Comparison of ENCODE assay signal across 19 mouse cellular contexts in genomic region chr12:72304347-72304688, GRCm38 (mm10).
A peak's percentile ranks its signal among the peaks of the same experiment; 100 is the strongest.
DNase-seq lines count a peak whose midpoint lies in the region; ATAC-seq and TF ChIP-seq lines count a peak whose summit lies in the region.
"Had no signal": no experiment of that assay in that cellular context is flagged by ENCODE, and none has a peak within 500 bp of the region (broad histone marks: within the 10 kb centered on the region; RNA-seq: fewer than 3 reads in every experiment).

No protein-coding gene starts in this region.

- H3K36me3 ChIP-seq in hindbrain, embryonic 10.5 days = peaks cover 14% of the 10 kb centered on the region
- H3K36me3 ChIP-seq in hindbrain, postnatal 0 days (ENCODE audit: insufficient read depth, low read length) = peaks cover 6% of the 10 kb centered on the region; the same call in 1 of the 2 replicates
- peaks cover 5% of the 10 kb centered on the region; the same call in 1 of the 2 replicates for H3K36me3 ChIP-seq in neural tube, embryonic 12.5 days
- H3K36me3 ChIP-seq in embryonic facial prominence, embryonic 10.5 days (replicated peaks) = no peaks in the 10 kb centered on the region
- peaks cover 4% of the 10 kb centered on the region; the same call in 1 of the 2 replicates for H3K36me3 ChIP-seq in hindbrain, embryonic 12.5 days
- H3K36me3 ChIP-seq: embryonic facial prominence, embryonic 12.5 days; heart, embryonic 10.5 days; intestine, embryonic 15.5 days had no signal

- no peaks in the 10 kb centered on the region for H3K9me3 ChIP-seq in hindbrain, embryonic 10.5 days
- H3K9me3 ChIP-seq in hindbrain, postnatal 0 days (ENCODE audit: low read length) = no peaks in the 10 kb centered on the region
- H3K9me3 ChIP-seq in neural tube, embryonic 12.5 days = no peaks in the 10 kb centered on the region
- no peaks in the 10 kb centered on the region for H3K9me3 ChIP-seq in embryonic facial prominence, embryonic 10.5 days
- no peaks in the 10 kb centered on the region for H3K9me3 ChIP-seq in hindbrain, embryonic 12.5 days (replicated peaks)
- H3K9me3 ChIP-seq: embryonic facial prominence, embryonic 12.5 days; heart, embryonic 10.5 days; intestine, embryonic 15.5 days had no signal

- no peak for DNase-seq in hindbrain, embryonic 10.5 days (ENCODE audit: low spot score)
- DNase-seq in hindbrain, postnatal 0 days (ENCODE audit: low spot score) = no peak
- DNase-seq in neural tube, embryonic 10.5 days (ENCODE audit: extremely low spot score, low spot score) = no peak
- no peak for DNase-seq in embryonic facial prominence, embryonic 10.5 days (ENCODE audit: low spot score)
- DNase-seq in urinary bladder, postnatal 25 days (ENCODE audit: low spot score) = no peak
- no peak for DNase-seq in frontal cortex, postnatal 25 days (ENCODE audit: low spot score in 2 of 2)
- DNase-seq: adrenal gland, postnatal 25 days; heart, postnatal 4 days; kidney, postnatal 25 days; liver, postnatal 0 days; thymus, postnatal 36 days had no signal

- no peak overlapping the region for H3K4me2 ChIP-seq in hindbrain, postnatal 0 days (ENCODE audit: low read depth, low read length)
- peak overlapping the region; percentile 24; the same call in 1 of the 2 replicates for H3K4me2 ChIP-seq in neural tube, embryonic 12.5 days (replicated peaks)
- H3K4me2 ChIP-seq in hindbrain, embryonic 12.5 days (replicated peaks) = peak overlapping the region; percentile 9

- no peak overlapping the region for H3K9ac ChIP-seq in hindbrain, postnatal 0 days (replicated peaks; ENCODE audit: low read length)
- H3K9ac ChIP-seq in neural tube, embryonic 12.5 days = no peak overlapping the region
- no peak overlapping the region for H3K9ac ChIP-seq in hindbrain, embryonic 12.5 days
- H3K9ac ChIP-seq: embryonic facial prominence, embryonic 12.5 days; intestine, embryonic 15.5 days; liver, postnatal 0 days had no signal

- H3K4me3 ChIP-seq in hindbrain, embryonic 10.5 days = peak overlapping the region; percentile 24; the same call in 1 of the 2 replicates
- no peak overlapping the region for H3K4me3 ChIP-seq in hindbrain, postnatal 0 days (ENCODE audit: low read length)
- H3K4me3 ChIP-seq in neural tube, embryonic 12.5 days = no peak overlapping the region
- peak overlapping the region; percentile 26; the same call in 1 of the 2 replicates for H3K4me3 ChIP-seq in embryonic facial prominence, embryonic 10.5 days
- no peak overlapping the region for H3K4me3 ChIP-seq in hindbrain, embryonic 12.5 days
- H3K4me3 ChIP-seq: erythroblast, embryonic 14.5 days; intestine, embryonic 15.5 days had no signal

- WGBS in hindbrain, embryonic 10.5 days = 61% methylated on average over 5 of the region's 5 CpGs
- 29% methylated on average over 5 of the region's 5 CpGs for WGBS in hindbrain, postnatal 0 days
- 35% methylated on average over 5 of the region's 5 CpGs for WGBS in neural tube, embryonic 12.5 days
- WGBS in embryonic facial prominence, embryonic 10.5 days = 73% methylated on average over 5 of the region's 5 CpGs
- WGBS in hindbrain, embryonic 12.5 days = 35% methylated on average over 5 of the region's 5 CpGs

- peak overlapping the region; percentile 74 for H3K27ac ChIP-seq in hindbrain, embryonic 10.5 days
- no peak overlapping the region for H3K27ac ChIP-seq in hindbrain, postnatal 0 days
- H3K27ac ChIP-seq in neural tube, embryonic 12.5 days = no peak overlapping the region
- H3K27ac ChIP-seq in embryonic facial prominence, embryonic 10.5 days (replicated peaks) = no peak overlapping the region
- H3K27ac ChIP-seq in hindbrain, embryonic 12.5 days = peak overlapping the region; percentile 9; the same call in 1 of the 2 replicates
- H3K27ac ChIP-seq: embryonic facial prominence, embryonic 12.5 days; heart, embryonic 10.5 days; intestine, embryonic 15.5 days; macrophage had no signal

- H3K4me1 ChIP-seq in hindbrain, embryonic 10.5 days (replicated peaks) = peaks cover 41% of the 10 kb centered on the region
- H3K4me1 ChIP-seq in hindbrain, postnatal 0 days (ENCODE audit: insufficient read depth, low read length) = peaks cover 19% of the 10 kb centered on the region
- H3K4me1 ChIP-seq in neural tube, embryonic 12.5 days = peaks cover 24% of the 10 kb centered on the region
- H3K4me1 ChIP-seq in embryonic facial prominence, embryonic 10.5 days = peaks cover 26% of the 10 kb centered on the region
- H3K4me1 ChIP-seq in hindbrain, embryonic 12.5 days = peaks cover 29% of the 10 kb centered on the region

- no peaks in the 10 kb centered on the region for H3K27me3 ChIP-seq in hindbrain, embryonic 10.5 days (ENCODE audit: insufficient read depth, poor library complexity, severe bottlenecking)
- no peaks in the 10 kb centered on the region for H3K27me3 ChIP-seq in hindbrain, postnatal 0 days (ENCODE audit: insufficient read depth, low read length)
- no peaks in the 10 kb centered on the region for H3K27me3 ChIP-seq in neural tube, embryonic 12.5 days (replicated peaks)
- H3K27me3 ChIP-seq in embryonic facial prominence, embryonic 10.5 days (replicated peaks; ENCODE audit: low read depth, poor library complexity, severe bottlenecking) = 0 out of 2 replicates have a peak, but pooled peaks cover 5% of the 10 kb centered on the region
- H3K27me3 ChIP-seq in hindbrain, embryonic 12.5 days = no peaks in the 10 kb centered on the region
- H3K27me3 ChIP-seq: intestine, embryonic 15.5 days had no signal

- TF ChIP-seq CTCF in hindbrain, postnatal 0 days (IDR thresholded peaks at IDR 0.05; ENCODE audit: low read depth) = no peak

- ATAC-seq in hindbrain, postnatal 0 days = no peak
- ATAC-seq in neural tube, embryonic 12.5 days (ENCODE audit: low FRiP score, low read depth) = no peak
- ATAC-seq in hindbrain, embryonic 12.5 days (ENCODE audit: low FRiP score) = no peak; the same call in 1 of the 2 replicates
- ATAC-seq: intestine, embryonic 15.5 days; liver, postnatal 0 days; lung, postnatal 0 days had no signal

Comparison
In these comparisons a context has a peak if more than half of its experiments do, and no peak if none do; other contexts are left out.
1. H3K27ac ChIP-seq: peak in hindbrain, embryonic 10.5 days (single experiment) and hindbrain, embryonic 12.5 days (single experiment); none in hindbrain, postnatal 0 days (single experiment), neural tube, embryonic 12.5 days (single experiment) and embryonic facial prominence, embryonic 10.5 days (single experiment).
2. H3K4me3 ChIP-seq: peak in hindbrain, embryonic 10.5 days (single experiment) and embryonic facial prominence, embryonic 10.5 days (single experiment); none in hindbrain, postnatal 0 days (single experiment), neural tube, embryonic 12.5 days (single experiment) and hindbrain, embryonic 12.5 days (single experiment).